Mouse (Mus musculus): ENCODE results near the gene Nhsl2. TPM values are rescaled to one million over a fixed set of nuclear protein-coding genes. Genes with fewer than 3 reads are reported as not detected.
A peak's percentile ranks its signal among the peaks of the same experiment; 100 is the strongest.

Gene Nhsl2
- total RNA-seq, 1 experiment from 2014 or later = 2.6 TPM

DNA sequence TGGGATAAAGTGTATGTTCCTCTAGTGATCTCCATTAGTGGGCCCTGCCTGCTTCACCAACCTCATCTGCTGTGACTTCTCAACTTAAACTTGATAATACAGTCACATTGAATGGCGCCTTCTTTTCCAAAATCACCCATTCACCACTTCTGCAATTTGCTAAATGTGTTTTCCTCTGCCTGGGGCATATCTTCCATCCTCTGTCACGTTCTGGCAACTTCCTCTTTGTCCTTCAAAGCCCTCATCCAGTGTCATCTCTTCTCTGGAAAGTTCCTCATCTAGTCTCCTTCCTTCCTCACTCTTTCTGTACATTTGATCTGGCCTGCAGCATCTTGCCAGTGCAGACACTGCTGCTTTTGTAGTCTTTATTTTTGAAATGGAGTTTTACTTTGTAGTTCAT, 158.8 kb downstream of the Nhsl2 start:
- ATAC-seq (replicated peaks in 1 of 2; ENCODE audit: insufficient read depth in 1 of 2, low FRiP score in 2 of 2, low TSS enrichment in 1 of 2, low read depth in 1 of 2, poor library complexity in 2 of 2, severe bottlenecking in 2 of 2) = peak; percentile 56 to 74; a peak in 3 of 4 replicates

GRCm38 (mm10) chrX:102017213-102017923, 168.2 kb downstream of the Nhsl2 start:
- 0 out of 4 replicates have a peak, but pooled peaks of 1 of the 2 experiments have one; percentile 17 for ATAC-seq (replicated peaks in 1 of 2; ENCODE audit: insufficient read depth in 1 of 2, low FRiP score in 2 of 2, low TSS enrichment in 1 of 2, low read depth in 1 of 2, poor library complexity in 2 of 2, severe bottlenecking in 2 of 2)

- no peak for ATAC-seq (replicated peaks in 1 of 2; ENCODE audit: insufficient read depth in 1 of 2, low FRiP score in 2 of 2, low TSS enrichment in 1 of 2, low read depth in 1 of 2, poor library complexity in 2 of 2, severe bottlenecking in 2 of 2)
Observed at GRCm38 (mm10) chrX:102018890-102019289, 169.7 kb downstream of the Nhsl2 start.

GRCm38 (mm10) chrX:102019471-102020240, 170.5 kb downstream of the Nhsl2 start:
- ATAC-seq (replicated peaks in 1 of 2; ENCODE audit: insufficient read depth in 1 of 2, low FRiP score in 2 of 2, low TSS enrichment in 1 of 2, low read depth in 1 of 2, poor library complexity in 2 of 2, severe bottlenecking in 2 of 2) = no peak

GRCm38 (mm10) chrX:102024976-102025375, 175.8 kb downstream of the Nhsl2 start:
- ATAC-seq (replicated peaks in 1 of 2; ENCODE audit: insufficient read depth in 1 of 2, low FRiP score in 2 of 2, low TSS enrichment in 1 of 2, low read depth in 1 of 2, poor library complexity in 2 of 2, severe bottlenecking in 2 of 2) = no peak

DNA sequence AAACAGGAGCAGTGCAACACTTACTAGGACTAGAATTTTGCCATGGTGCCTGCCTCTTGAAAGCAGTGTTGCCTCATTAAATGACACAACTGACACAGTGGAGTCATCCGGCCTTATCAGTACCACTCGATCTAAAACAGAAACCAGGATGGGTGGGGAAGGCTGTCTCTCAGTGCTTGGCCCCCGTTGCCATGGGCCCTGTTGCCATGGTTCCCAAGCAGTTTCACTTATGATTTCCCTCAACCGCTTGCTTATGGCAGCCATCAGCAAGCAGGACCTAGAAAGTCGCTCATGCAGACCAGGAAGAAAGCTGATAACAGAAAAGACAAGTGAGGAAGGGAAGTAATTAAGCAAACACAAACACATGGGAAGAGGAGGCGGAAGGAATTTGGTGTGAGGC, 182.7 kb downstream of the Nhsl2 start:
- ATAC-seq (replicated peaks in 1 of 2; ENCODE audit: insufficient read depth in 1 of 2, low FRiP score in 2 of 2, low TSS enrichment in 1 of 2, low read depth in 1 of 2, poor library complexity in 2 of 2, severe bottlenecking in 2 of 2) = peak; percentile 67 to 81

DNA sequence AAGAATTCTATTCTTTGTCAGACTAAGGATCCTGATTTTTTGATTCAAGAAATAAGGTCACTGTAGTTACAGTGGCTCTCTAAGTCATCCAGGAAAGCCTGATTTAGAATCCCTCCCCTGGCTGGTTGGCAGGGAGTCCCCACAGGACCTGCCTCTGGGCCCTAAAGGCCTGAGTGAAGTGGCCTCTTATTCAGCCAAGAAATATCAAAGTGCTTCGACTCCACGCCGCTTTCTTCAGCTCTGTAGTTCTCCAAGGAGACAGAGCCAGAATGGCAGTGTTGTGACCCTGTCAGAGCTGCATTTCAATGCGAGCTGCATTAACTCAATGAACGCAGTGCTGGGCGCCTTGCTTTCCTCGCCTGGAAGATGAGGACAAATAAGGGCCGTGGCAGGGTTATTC, 183.2 kb downstream of the Nhsl2 start:
- no peak for ATAC-seq (replicated peaks in 1 of 2; ENCODE audit: insufficient read depth in 1 of 2, low FRiP score in 2 of 2, low TSS enrichment in 1 of 2, low read depth in 1 of 2, poor library complexity in 2 of 2, severe bottlenecking in 2 of 2)

DNA sequence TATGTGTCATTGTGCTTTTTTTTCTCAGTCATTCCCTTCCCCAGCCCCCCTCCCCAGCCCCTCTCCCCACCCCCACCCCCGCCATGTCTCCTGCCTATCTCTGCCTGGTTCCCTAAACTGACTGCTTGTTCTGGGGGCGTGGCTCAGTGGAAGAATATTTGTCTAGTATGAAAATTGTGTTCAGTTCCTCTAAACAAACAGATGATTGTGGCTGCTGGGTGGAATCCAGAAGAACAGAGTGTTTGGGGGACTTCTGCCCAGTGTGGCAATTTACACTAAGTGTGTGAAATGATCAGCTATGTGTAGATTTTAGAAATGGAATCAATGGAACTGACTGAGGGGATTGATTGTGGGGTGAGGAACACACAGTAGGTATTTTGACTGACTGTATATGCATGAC, 184.4 kb downstream of the Nhsl2 start:
- ATAC-seq (replicated peaks in 1 of 2; ENCODE audit: insufficient read depth in 1 of 2, low FRiP score in 2 of 2, low TSS enrichment in 1 of 2, low read depth in 1 of 2, poor library complexity in 2 of 2, severe bottlenecking in 2 of 2) = no peak

GRCm38 (mm10) chrX:102035671-102036070, 186.5 kb downstream of the Nhsl2 start:
- no peak for ATAC-seq (replicated peaks in 1 of 2; ENCODE audit: insufficient read depth in 1 of 2, low FRiP score in 2 of 2, low TSS enrichment in 1 of 2, low read depth in 1 of 2, poor library complexity in 2 of 2, severe bottlenecking in 2 of 2)

GRCm38 (mm10) chrX:102036866-102037361, 187.7 kb downstream of the Nhsl2 start:
- peak; percentile 89 to 97 for ATAC-seq (replicated peaks in 1 of 2; ENCODE audit: insufficient read depth in 1 of 2, low FRiP score in 2 of 2, low TSS enrichment in 1 of 2, low read depth in 1 of 2, poor library complexity in 2 of 2, severe bottlenecking in 2 of 2)

GRCm38 (mm10) chrX:102037506-102037905, 188.3 kb downstream of the Nhsl2 start:
- ATAC-seq (replicated peaks in 1 of 2; ENCODE audit: insufficient read depth in 1 of 2, low FRiP score in 2 of 2, low TSS enrichment in 1 of 2, low read depth in 1 of 2, poor library complexity in 2 of 2, severe bottlenecking in 2 of 2) = no peak

- ATAC-seq (replicated peaks in 1 of 2; ENCODE audit: insufficient read depth in 1 of 2, low FRiP score in 2 of 2, low TSS enrichment in 1 of 2, low read depth in 1 of 2, poor library complexity in 2 of 2, severe bottlenecking in 2 of 2) = no peak
Observed at GRCm38 (mm10) chrX:102041562-102041961, 192.4 kb downstream of the Nhsl2 start.

DNA sequence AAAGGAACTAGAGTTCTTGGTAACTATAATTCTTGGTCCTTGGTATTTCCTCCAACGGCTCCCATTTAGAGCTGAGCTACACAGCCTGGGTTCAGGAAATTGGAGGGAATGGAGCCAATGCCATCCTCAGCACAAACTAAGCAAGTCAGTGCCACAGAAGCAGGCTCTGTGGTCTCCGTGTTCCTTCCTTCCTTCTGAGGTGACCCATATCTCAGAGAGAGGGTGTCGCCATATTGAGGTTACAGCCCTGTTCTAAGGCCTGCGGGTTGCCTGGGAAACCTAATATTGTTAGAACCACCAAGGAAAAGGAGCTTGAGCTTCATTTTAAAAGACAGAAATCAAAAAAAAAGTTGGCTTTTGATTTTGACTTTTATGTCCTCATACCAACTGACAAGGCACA, 193.2 kb downstream of the Nhsl2 start:
- ATAC-seq (replicated peaks in 1 of 2; ENCODE audit: insufficient read depth in 1 of 2, low FRiP score in 2 of 2, low TSS enrichment in 1 of 2, low read depth in 1 of 2, poor library complexity in 2 of 2, severe bottlenecking in 2 of 2) = peak; percentile 86 to 98

GRCm38 (mm10) chrX:102050552-102050951, 201.4 kb downstream of the Nhsl2 start:
- peak; percentile 22 to 62; a peak in 2 of 4 replicates for ATAC-seq (replicated peaks in 1 of 2; ENCODE audit: insufficient read depth in 1 of 2, low FRiP score in 2 of 2, low TSS enrichment in 1 of 2, low read depth in 1 of 2, poor library complexity in 2 of 2, severe bottlenecking in 2 of 2)

DNA sequence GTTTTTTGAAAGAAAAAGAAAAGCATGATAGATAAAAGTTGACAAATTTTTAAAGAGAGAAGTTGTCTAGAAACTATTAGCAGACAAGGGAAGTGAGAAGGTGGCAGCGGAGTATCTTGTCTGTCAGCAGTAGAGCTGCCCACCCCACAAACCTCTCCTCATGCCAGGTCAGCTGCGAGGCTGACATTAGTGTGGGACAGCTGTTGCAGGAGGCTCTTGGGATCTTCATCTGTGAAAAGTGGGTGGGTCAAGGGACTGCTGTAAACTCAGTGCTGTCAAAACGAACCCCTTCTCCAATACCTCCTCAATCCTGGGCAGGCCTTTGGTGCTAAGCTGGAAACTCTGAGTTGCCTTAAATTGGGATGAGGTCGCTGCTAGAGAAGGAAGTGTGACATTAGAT, 202.0 kb downstream of the Nhsl2 start:
- no peak for ATAC-seq (replicated peaks in 1 of 2; ENCODE audit: insufficient read depth in 1 of 2, low FRiP score in 2 of 2, low TSS enrichment in 1 of 2, low read depth in 1 of 2, poor library complexity in 2 of 2, severe bottlenecking in 2 of 2)

- peak in 1 of 2 experiments; percentile 51; a peak in 1 of 4 replicates for ATAC-seq (replicated peaks in 1 of 2; ENCODE audit: insufficient read depth in 1 of 2, low FRiP score in 2 of 2, low TSS enrichment in 1 of 2, low read depth in 1 of 2, poor library complexity in 2 of 2, severe bottlenecking in 2 of 2)
Observed at GRCm38 (mm10) chrX:102053371-102053770, 204.2 kb downstream of the Nhsl2 start.

GRCm38 (mm10) chrX:102054009-102054408, 204.8 kb downstream of the Nhsl2 start:
- ATAC-seq (replicated peaks in 1 of 2; ENCODE audit: insufficient read depth in 1 of 2, low FRiP score in 2 of 2, low TSS enrichment in 1 of 2, low read depth in 1 of 2, poor library complexity in 2 of 2, severe bottlenecking in 2 of 2) = peak in 1 of 2 experiments; percentile 48; a peak in 1 of 4 replicates

DNA sequence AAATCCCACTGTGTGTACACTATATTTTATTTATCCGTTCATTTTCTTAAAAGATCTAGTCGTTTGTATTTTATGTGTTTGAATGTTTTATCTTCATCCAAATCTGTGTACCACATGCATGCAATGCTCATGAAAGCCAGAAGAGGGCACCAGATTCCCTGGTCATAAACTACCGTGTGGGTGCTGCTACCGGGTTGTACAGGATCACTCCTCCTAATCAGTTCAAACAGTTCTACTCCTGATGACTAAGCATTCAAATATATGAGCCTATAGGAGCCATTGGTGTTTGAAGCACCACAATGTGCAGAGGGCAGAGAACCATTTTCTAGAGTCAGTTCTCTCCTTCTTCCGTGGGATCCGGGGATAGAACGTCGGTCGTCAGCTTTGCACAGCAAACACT, 210.3 kb downstream of the Nhsl2 start:
- peak in 1 of 2 experiments; percentile 58; a peak in 1 of 4 replicates for ATAC-seq (replicated peaks in 1 of 2; ENCODE audit: insufficient read depth in 1 of 2, low FRiP score in 2 of 2, low TSS enrichment in 1 of 2, low read depth in 1 of 2, poor library complexity in 2 of 2, severe bottlenecking in 2 of 2)

Data from hematopoietic stem cell, adult 5-6 weeks (primary cell).